Mouse (Mus musculus): ENCODE measurements at regions not wholly inside any gene's neighbourhood (a gene's known extent, or its start where the extent isn't known, plus 50 kb on each side); places are given as distances from the start of the nearest gene placed in this dataset.
"Not testable (repeated sequence)": the region's sequence is repeated elsewhere in the genome, so short reads cannot be mapped to it uniquely, and the experiment has no call there.

- peak; percentile 94 for DNase-seq
These were observed 80.1 kb upstream of the Riok2 start for GRCm38 (mm10) chr17:17293932-17294534.

DNA sequence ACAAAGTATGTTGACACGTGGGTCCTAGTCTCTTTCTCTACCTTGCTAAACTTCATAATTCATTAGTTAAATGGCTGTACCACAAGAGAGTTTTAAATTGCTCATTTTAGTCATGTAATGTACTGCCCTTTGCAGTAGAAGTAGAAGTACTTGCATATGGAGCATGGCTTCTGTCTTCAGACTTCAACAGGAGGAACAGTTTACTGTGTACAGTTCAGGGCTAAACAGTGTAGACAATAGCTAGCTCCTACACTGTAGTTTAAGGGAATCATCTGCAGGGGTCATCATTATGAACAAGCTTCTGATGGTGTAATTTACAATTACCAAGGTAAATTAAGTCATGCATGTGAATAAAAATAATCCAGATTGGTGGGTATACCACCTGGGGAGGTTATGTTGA is 79.1 kb upstream of the Riok2 start:
- not testable (repeated sequence) for DNase-seq

DNA sequence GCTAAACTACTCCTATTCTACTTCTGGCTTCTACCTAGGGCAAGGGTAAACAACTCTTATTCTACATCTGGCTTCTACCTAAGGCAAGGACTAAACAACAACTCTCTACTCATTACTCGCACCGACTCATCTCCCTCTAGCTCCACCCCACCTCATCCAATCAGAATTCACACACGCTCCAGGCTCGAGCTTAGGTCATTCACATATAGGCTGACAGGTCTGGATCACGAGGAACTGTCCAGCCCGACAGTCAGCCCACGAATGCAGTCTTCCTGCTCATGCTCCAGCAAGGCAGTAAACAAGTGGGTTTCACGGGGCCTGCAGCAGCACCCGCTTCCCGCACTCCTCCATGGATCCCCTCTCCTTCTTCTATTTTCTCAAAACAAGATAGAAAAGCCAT is 70.6 kb upstream of the Riok2 start:
- not testable (repeated sequence) for DNase-seq

Measured in right cerebral cortex, adult 18-20 months (tissue).